14 mouse cellular contexts compared by ENCODE assay signal in the genomic region with DNA sequence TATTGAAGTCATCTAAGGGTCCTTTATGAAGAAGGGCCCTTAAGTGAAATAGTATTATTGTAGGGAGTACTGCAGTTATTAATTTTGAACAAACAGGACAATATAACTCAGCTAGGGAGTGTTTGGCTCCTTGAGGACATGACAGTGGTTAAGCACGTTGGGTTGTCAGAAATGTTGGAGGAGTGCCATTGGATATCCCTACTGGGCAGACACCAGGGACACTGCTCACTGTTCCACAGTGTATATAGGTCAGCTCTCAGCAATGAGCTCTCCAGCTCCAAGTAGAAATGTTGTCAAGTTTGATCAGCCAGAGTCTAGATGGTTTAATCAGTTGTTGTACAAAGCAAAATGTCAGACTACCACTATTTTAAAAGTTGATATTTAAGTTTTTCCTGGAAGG. TPM values are rescaled to one million over a fixed set of nuclear protein-coding genes. Genes with fewer than 3 reads are reported as not detected.
DNase-seq lines count a peak whose midpoint lies in the region; ATAC-seq and TF ChIP-seq lines count a peak whose summit lies in the region.
"Had no signal": no experiment of that assay in that cellular context is flagged by ENCODE, and none has a peak within 500 bp of the region (broad histone marks: within the 10 kb centered on the region; RNA-seq: fewer than 3 reads in every experiment).

No protein-coding gene starts in this region.

- H3K27ac ChIP-seq in gastrocnemius, adult 2 months = peak overlapping the region; percentile 70
- H3K27ac ChIP-seq in stomach, postnatal 0 days (replicated peaks) = no peak overlapping the region
- H3K27ac ChIP-seq: embryonic facial prominence, embryonic 15.5 days; hindbrain, postnatal 0 days; neural tube, embryonic 13.5 days had no signal

- no peak for TF ChIP-seq CTCF in gastrocnemius, adult 2 months (IDR thresholded peaks at IDR 0.05)
- no peak for TF ChIP-seq CTCF in stomach, postnatal 0 days (IDR thresholded peaks at IDR 0.05; ENCODE audit: low read depth)

- no peaks in the 10 kb centered on the region for H3K4me1 ChIP-seq in stomach, postnatal 0 days (replicated peaks; ENCODE audit: control insufficient read depth, insufficient read depth)

- H3K4me2 ChIP-seq in stomach, postnatal 0 days (replicated peaks; ENCODE audit: low read depth) = no peak overlapping the region
- H3K4me2 ChIP-seq: embryonic facial prominence, embryonic 15.5 days; neural tube, embryonic 13.5 days had no signal

- no peak for TF ChIP-seq EP300 in stomach, postnatal 0 days (optimal IDR thresholded peaks at IDR 0.05)

- H3K9me3 ChIP-seq in stomach, postnatal 0 days (ENCODE audit: control insufficient read depth, low read length) = no peaks in the 10 kb centered on the region
- H3K9me3 ChIP-seq: embryonic facial prominence, embryonic 15.5 days; neural tube, embryonic 13.5 days had no signal

- H3K9ac ChIP-seq in stomach, postnatal 0 days (ENCODE audit: low read length) = no peak overlapping the region
- H3K9ac ChIP-seq: embryonic facial prominence, embryonic 15.5 days; neural tube, embryonic 13.5 days had no signal

- WGBS in stomach, postnatal 0 days = 33% methylated on average over 1 of the region's 1 CpGs

- peak; percentile 44 for DNase-seq in gastrocnemius, adult 2 months
- DNase-seq in gastrocnemius, postnatal 14 days = no peak
- peak; percentile 35 for DNase-seq in Muller cell, postnatal 12 days (ENCODE audit: inconsistent ontology term)
- DNase-seq in cerebellum, adult 11 months = peak; percentile 28
- peak; percentile 18 for DNase-seq in fat pad, adult 2 months (ENCODE audit: extremely low read depth, low read depth, low spot score)
- no peak for DNase-seq in c-Kit-positive CD71-positive TER-119-positive erythroid progenitor cells, embryonic 14.5 days (ENCODE audit: low spot score)
- DNase-seq in stomach, postnatal 0 days (ENCODE audit: low spot score) = no peak
- DNase-seq: thymus, adult 2 months had no signal

- ATAC-seq in stomach, postnatal 0 days (ENCODE audit: low FRiP score, low TSS enrichment) = no peak
- ATAC-seq in CD4-positive, CD25-positive, alpha-beta regulatory T cell, adult 4 months = no peak
- ATAC-seq: activated CD4-positive, CD25-positive, alpha-beta regulatory T cell, adult 4 months; forebrain, embryonic 14.5 days; hindbrain, postnatal 0 days had no signal

- H3K36me3 ChIP-seq in stomach, postnatal 0 days (ENCODE audit: control insufficient read depth, insufficient read depth, low read length) = no peaks in the 10 kb centered on the region
- H3K36me3 ChIP-seq: embryonic facial prominence, embryonic 15.5 days; neural tube, embryonic 13.5 days had no signal

- no peak overlapping the region for H3K4me3 ChIP-seq in gastrocnemius, adult 2 months
- no peak overlapping the region for H3K4me3 ChIP-seq in stomach, postnatal 0 days (ENCODE audit: low read depth, low read length)
- H3K4me3 ChIP-seq: embryonic facial prominence, embryonic 15.5 days; neural tube, embryonic 13.5 days had no signal

- no peaks in the 10 kb centered on the region for H3K27me3 ChIP-seq in stomach, postnatal 0 days (ENCODE audit: control insufficient read depth, insufficient read depth, low read length)
- H3K27me3 ChIP-seq: embryonic facial prominence, embryonic 15.5 days; neural tube, embryonic 13.5 days had no signal

- intact Hi-C loops in gastrocnemius, adult 2 months (cut with DNase I) = no loop called here
- intact Hi-C loops in gastrocnemius, postnatal 14 days (cut with DNase I; ENCODE audit: low total_unique reads) = no loop called here

RNA-seq across cellular contexts. Expression of gene Mtx2, which starts 24.4 kb away (rescaled TPM):
- total RNA-seq in gastrocnemius, adult 2 months (2021) = 10 to 100 TPM; 24.4 to 46.4 TPM
- total RNA-seq in gastrocnemius, postnatal 14 days (2021) = 10 to 100 TPM; 37.2 to 38.9 TPM
- polyA plus RNA-seq in stomach, postnatal 0 days (2015; fragmentation: Nextera tagmentation; extraction: Ambion mirVana) = 76.7 and 81.1 TPM in 2 replicates
- 10 to 100 TPM; 12.1 to 16.8 TPM for polyA plus RNA-seq in CD4-positive, CD25-positive, alpha-beta regulatory T cell, adult 4 months (2017; shearing (Covaris generic))

Comparison
In these comparisons a context has a peak if more than half of its experiments do, and no peak if none do; other contexts are left out.
1. DNase-seq: peak in gastrocnemius, adult 2 months (single experiment), Muller cell, postnatal 12 days (single experiment), cerebellum, adult 11 months (single experiment) and fat pad, adult 2 months (single experiment); none in gastrocnemius, postnatal 14 days (single experiment), c-Kit-positive CD71-positive TER-119-positive erythroid progenitor cells, embryonic 14.5 days (single experiment) and stomach, postnatal 0 days (single experiment).